Mouse (Mus musculus) testis, adult 10 weeks (tissue): Measurements from ENCODE around the gene Smcr8. TPM values are rescaled to one million over a fixed set of nuclear protein-coding genes. Genes with fewer than 3 reads are reported as not detected.

Experiments used
- polyA plus RNA-seq: library from polyadenylated mRNA; stranded (reverse); fragments of 350-450 nt; fragmentation: Illumina TruSeq; extraction: RNeasy Lipid Tissue Mini Kit (QIAGEN cat#74804); gene quantifications from one replicate; pipeline ENCODE4 v1.2.3, GENCODE M21; 2014; ENCODE audit warnings: low read depth, low replicate concordance

Gene Smcr8
- 6.1 TPM for polyA plus RNA-seq

DNA sequence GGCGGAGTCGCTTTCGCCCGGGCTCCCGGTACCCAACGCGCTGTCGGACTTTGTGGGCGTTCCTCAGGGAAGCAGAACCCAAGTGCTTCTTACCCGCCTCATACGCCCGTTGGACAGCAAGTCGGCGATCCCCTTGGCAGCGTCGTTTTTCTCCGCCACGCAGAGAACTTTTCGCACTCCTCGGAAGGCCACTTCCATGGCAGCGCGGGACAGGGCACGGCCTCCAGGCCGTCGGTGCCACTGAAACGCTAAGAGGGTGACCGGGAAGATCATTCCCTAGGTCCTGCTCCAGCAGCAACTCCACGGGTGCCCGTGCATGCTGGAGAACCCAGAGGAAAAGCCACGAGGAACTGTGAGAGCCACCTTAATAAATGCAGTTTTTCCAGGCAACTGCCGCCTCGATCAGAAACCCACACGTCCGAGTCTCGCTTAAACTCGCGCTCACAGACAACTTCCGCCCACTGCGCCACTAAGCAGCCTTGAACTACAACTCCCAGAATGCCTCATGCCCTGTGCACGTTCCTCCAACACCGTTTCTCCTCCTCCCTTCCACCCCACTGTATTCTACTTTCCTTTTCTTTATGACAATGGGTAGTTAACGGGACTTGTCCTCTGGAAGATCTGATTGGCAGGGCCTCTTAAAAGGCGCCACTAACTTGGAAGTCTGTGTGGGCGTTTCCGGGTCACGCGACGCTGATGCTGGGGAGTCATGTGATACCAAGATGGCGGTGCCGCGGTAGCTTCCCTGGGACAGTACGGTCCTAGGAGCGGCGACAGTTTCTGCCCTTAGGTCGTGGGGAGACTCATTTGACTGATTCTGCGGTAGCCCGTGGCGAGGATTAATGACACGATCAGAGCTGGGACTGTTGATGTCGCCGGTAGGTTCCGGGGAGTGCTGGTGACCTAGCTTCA, at the start of gene Smcr8, which contains the start of gene Top3a:
Gene Smcr8 (plus strand): TSS at position 696 of the 912 bp plus-strand sequence.
Gene Top3a (minus strand): TSS at position 537 of the 912 bp plus-strand sequence.

DNA sequence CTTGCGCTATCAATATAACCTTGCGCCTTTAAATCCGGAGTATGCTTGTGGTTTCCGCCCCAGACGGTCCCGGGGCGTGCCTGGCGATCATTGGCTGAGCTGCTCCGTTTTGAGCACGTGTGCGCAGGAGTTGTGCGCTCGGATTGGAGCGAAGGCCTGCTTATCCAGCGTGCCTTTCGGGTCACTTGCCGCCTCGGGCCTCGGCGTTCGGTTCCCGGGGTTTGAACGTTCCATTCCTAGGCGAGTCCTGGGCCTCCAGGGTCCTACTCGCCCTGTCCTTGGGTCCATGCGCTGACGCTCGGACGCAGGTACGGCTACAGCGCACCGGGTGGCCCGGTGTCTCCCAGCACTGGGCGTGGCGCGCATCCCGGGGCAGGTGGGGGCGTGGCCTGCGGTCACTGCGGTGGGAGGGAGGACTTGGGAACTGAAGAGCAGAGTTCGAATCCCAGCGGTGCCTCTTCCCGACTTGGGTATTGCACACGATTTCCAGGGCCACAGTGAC, 49.0 kb upstream of the Smcr8 start, which contains the start of gene Mief2:
Gene Mief2 (plus strand): TSS at position 139 of the 502 bp plus-strand sequence.

DNA sequence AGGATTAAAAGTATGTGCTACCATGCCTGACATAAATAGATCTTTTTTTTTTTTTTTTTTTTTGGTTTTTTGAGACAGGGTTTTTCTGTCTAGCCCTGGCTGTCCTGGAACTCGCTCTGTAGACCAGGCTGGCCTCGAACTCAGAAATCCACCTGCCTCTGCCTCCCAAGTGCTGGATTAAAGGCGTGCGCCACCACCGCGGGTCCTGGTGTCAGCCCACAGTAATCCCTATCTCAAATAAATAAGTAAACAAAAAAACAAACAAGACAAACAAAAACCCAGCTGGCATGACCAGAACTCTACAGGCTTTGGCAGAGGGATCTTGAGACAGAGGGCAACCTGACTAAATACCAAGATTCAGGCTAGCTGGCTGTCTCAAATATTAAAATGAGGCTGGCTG, 34.3 kb downstream of the Smcr8 start, which contains the start of gene Shmt1:
Gene Shmt1 (minus strand): TSS at position 101 of the 400 bp plus-strand sequence.

DNA sequence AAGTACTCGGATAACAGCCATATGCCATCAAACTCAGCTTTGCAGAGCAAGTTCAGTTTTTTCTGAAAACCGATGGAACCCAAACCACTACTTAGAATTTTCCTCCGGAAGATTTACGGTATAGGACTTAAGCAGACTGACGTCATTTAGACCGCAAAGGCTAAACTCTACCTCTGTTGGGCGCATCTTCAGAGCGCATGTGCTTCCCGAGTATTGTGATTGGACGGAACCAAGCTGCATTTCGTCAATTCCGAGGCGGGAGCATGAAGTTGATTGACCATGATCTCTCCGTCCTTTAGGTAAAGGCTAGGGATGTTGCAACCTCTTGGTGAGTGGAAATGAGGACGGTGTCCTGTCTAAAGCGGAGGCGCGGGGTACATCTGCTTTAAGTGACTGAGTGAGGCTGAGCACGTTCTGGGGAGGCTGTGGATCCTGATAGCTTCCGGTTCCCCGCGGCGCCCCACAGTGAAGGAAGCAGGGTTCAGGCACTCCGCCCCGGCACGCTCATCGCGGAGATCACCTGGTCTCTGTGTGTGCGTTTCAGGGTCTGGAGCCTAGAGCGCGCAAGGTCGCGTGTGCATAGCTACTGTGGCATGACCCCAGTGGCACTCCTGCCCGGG, 53.2 kb downstream of the Smcr8 start, which contains the start of gene Dhrs7b:
Gene Dhrs7b (plus strand): TSS at position 199 of the 620 bp plus-strand sequence.

Other genes with a start within 250 kb of the Smcr8 start
- 23.2 TPM for gene Alkbh5, start 241.1 kb upstream of the Smcr8 start, polyA plus RNA-seq
- gene Llgl1, start 77.8 kb upstream of the Smcr8 start, polyA plus RNA-seq: 0.39 TPM
- gene Flii, start 50.3 kb upstream of the Smcr8 start, polyA plus RNA-seq: 1.6 TPM
- gene Mief2, start 49.1 kb upstream of the Smcr8 start, polyA plus RNA-seq: 0.41 TPM
- 9.0 TPM for gene Top3a, start 159 bp upstream of the Smcr8 start, polyA plus RNA-seq
- gene Shmt1, start 34.2 kb downstream of the Smcr8 start, polyA plus RNA-seq: 12.6 TPM
- 2.9 TPM for gene Dhrs7b, start 53.1 kb downstream of the Smcr8 start, polyA plus RNA-seq
- gene Tmem11, start 101.7 kb downstream of the Smcr8 start, polyA plus RNA-seq: 2.8 TPM
- 3.1 TPM for gene Natd1, start 137.2 kb downstream of the Smcr8 start, polyA plus RNA-seq
- gene Map2k3, start 154.5 kb downstream of the Smcr8 start, polyA plus RNA-seq: 7.6 TPM
- not detected for gene Kcnj12, start 245.0 kb downstream of the Smcr8 start, polyA plus RNA-seq